Mouse (Mus musculus) common myeloid progenitor, adult 5-6 weeks (primary cell): ENCODE results near the gene Tex19.2. TPM values are rescaled to one million over a fixed set of nuclear protein-coding genes. Genes with fewer than 3 reads are reported as not detected.
A peak's percentile ranks its signal among the peaks of the same experiment; 100 is the strongest.

Experiments used
- ATAC-seq: replicated peaks from 2 replicates; pipeline ENCODE4 v1.8.0; 2016; ENCODE audit warnings: low read depth, mild to moderate bottlenecking, moderate TSS enrichment, inconsistent platforms; ENCODE audit not compliant: poor library complexity, severe bottlenecking
- total RNA-seq: library from RNA; stranded (forward); fragments of 200-1000, 187-1606 nt; gene quantifications from 2 replicates; pipeline ENCODE4 v1.2.3, GENCODE M21; 2017

The Tex19.2 gene
- not detected in 2 replicates for total RNA-seq

GRCm38 (mm10) chr11:121118577-121118976, at the start of gene Tex19.2:
Gene Tex19.2 (minus strand): TSS chr11:121118677.
- ATAC-seq, result no peak

DNA sequence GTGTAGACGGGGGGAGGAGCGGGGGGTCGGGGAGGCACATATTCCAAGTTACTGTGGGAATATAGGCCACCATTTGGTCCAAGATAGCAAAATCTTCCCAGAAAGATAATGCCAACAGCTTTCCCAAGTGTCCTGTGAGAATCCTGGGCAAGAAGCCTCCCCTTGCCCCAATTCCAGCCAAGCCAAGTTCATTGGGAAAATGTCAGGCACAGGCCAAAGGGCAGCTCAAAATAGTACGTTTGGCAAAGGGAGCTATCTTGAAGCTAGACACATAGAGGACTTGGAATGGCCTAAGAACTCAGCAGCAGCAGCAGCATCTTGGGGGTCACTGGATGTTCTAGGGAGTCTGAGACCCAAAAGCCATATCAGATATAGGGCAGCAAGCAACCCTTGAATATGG, 45.3 kb upstream of the Tex19.2 start:
- ATAC-seq, result no peak

DNA sequence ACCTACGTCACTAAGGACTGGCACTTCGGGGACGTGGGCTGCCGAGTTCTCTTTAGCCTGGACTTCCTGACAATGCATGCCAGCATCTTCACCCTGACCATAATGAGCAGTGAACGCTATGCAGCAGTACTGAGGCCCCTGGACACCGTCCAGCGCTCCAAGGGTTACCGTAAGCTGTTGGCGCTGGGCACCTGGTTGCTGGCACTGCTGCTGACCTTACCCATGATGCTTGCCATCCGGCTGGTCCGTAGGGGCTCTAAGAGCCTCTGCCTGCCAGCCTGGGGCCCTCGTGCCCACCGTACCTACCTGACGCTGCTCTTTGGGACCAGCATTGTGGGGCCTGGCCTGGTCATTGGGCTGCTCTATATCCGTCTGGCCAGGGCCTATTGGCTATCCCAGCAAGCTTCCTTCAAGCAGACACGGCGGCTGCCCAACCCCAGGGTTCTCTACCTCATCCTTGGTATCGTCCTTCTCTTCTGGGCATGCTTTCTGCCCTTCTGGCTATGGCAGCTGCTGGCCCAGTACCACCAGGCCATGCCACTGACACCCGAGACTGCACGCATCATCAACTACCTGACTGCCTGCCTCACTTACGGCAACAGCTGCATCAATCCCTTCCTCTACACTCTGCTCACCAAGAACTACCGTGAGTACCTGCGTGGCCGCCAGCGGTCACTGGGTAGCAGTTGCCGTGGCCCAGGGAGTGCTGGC, 42.3 kb upstream of the Tex19.2 start:
- ATAC-seq, result no peak

- no peak for ATAC-seq
Observed at GRCm38 (mm10) chr11:121159971-121160370, 41.5 kb upstream of the Tex19.2 start, which contains the start of gene Uts2r. Gene Uts2r (plus strand): TSS chr11:121160271.

DNA sequence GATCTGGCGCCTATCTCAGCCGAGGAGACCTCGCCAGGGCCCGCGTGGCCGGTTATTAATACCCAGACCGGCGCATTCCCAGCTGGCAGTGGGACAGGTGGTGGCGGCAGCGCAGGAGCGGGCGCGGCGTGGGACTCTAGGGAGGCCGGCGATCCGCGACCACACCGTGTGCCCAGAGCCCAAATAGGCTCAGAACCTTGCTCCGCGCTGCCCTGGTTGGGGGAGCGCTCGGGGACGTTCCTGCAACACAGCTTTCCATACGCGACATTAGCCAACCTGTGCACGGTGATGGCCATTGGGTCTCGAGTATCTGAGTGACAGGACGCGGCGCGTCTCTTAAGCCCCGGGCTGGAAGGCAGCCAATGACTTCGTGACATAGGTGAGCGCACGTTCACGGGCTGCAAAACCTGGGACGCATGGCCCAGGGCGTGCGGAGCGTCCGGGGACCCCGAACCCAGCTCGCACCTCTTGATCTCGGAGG, 38.0 kb upstream of the Tex19.2 start:
- ATAC-seq, result no peak

- no peak for ATAC-seq
Observed at GRCm38 (mm10) chr11:121154203-121154602, 35.7 kb upstream of the Tex19.2 start.

DNA sequence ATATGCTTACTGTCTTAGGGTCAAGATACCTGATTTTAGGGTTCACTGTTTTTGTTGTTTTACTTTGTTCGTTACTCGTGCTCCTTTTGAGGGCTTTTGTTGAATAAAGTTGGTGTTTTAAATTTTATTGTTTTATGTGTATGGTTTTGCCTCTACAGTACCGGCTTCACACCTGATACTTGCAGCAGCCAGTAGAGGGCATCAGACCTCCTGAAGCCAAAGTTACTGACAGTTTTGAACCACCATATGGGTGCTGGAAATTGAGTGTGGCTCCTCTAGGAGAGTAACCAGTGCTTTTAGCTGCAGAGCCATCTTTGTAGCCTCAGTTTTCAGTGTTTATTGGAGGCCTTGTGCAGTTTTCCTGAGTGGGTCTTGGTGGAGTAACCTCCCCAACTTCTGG, 29.7 kb upstream of the Tex19.2 start:
- no peak for ATAC-seq

DNA sequence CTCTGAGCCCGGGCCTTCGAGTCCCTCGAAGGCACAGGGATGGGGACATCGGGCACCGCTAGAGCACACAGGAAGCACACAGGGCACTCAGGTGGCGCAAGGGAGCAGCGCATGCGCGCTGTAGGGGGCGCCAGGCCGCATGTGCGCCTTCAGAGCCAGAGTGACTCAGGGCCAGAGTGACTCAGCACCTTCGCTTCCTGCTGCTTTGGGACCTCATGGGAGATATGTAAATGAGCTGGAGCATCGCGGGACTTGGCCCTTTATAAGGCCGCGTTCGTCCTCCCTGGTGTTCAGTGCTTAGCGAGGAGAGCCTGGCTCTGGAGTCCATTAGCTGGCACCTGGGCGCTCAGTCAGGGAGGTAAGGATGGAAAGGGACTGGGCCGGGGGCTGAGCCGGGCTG, 27.4 kb upstream of the Tex19.2 start, which contains the start of gene Tex19.1:
Tex19.1 (plus strand) TSS at position 279 of the 400 bp plus-strand sequence.
- no peak for ATAC-seq

GRCm38 (mm10) chr11:121143325-121144015, 25.0 kb upstream of the Tex19.2 start:
- no peak for ATAC-seq

- no peak for ATAC-seq
Observed at GRCm38 (mm10) chr11:121138732-121139131, 20.3 kb upstream of the Tex19.2 start.

DNA sequence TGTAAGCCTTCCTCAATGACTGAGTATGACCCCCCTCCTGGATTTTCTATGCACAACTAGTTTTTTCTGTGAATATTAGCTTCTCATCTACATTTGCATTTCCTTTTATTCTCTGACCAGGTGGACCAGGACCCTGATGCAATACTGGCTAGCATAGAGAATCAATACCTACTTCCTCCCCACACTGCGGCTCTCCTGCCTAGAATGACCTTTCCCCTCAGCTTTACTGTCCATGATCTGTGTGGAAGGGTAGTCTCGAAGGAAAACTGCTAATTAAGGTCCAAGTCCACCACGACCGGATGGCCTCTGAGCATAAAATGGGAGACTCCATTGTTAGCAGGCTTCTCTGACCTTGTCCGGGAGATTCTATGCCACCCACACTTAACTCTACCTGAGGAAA, 19.2 kb upstream of the Tex19.2 start:
- no peak for ATAC-seq

DNA sequence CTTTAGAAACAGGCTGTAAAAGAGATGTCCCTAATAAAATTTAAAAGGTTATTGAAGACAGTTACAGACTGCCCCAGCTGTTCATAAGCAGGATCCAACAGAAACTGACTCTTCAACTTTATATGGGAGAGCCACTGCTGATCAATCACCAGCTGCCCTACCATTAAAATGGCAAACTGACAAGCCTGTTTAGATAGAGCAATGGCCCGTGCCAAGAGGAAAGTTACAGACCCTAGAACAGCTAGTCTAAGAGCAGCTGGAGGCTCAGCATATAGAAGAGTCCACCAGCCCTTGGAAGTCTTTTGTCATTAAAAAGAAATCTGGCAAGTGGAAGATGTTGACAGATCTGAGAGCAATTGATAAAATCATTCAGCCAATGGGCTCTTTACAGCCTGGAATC, 16.1 kb upstream of the Tex19.2 start:
- no peak for ATAC-seq

- ATAC-seq, result no peak
Observed at GRCm38 (mm10) chr11:121129616-121130015, 11.1 kb upstream of the Tex19.2 start.

DNA sequence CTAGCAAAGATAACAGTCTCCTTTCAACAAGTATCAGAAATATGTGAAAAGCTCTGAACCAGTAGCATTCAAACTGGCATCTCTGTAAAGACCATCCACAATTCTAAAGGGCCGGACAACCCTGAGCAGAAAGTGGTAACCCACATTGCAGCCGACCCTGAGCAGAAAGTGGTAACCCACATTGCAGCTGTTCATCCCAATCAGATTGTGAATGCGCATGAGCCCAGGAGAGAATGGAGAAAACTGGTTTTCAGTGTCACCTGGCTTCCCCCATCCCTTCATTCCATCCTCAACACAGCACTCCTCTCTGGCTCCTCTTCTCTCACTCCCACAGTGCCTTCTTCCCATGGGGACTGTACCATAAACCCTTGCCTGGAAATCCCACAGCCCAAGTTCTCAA, 9.0 kb upstream of the Tex19.2 start:
- no peak for ATAC-seq

DNA sequence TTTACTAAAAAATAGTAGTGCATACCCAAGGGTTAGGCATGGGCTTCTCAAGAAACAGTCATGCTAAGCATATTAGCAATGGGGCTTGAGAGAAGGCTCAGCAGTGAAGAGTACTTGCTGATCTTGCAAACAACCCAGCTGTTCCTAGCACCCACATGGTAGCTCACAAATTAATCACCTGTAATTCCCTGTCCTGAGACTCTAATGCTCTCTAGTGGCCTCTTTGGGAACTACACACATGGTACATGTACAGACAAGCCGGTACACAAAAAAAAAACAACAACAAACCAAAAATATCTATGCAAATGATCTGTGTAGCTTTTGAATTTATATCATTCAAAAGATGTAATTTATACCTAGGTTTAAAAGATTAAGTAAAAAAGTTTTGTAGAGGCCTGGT, 7.9 kb upstream of the Tex19.2 start:
- 0 out of 2 replicates have a peak, but pooled peaks have one; percentile 45 for ATAC-seq

- no peak for ATAC-seq
Observed at GRCm38 (mm10) chr11:121125522-121126172, 7.2 kb upstream of the Tex19.2 start.

DNA sequence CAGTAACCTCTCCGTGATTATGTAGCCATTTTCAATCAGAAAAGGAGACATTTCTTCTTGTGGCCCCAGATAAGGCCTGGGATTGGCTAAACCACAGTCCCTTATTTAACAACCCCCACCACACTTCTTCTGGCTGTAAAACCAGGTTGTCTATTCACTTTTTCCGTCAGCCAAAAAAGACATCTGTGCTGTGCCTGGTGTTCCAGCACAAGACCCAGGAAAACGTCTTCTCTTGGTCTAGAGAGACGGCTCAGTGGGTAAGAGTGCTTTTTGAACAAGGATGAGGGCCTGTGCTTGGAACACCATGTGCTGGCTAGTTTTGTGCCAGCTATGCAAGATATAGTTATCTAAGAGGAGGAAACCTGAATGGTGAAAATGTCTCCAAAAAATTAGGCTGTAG, 5.0 kb upstream of the Tex19.2 start:
- no peak for ATAC-seq

GRCm38 (mm10) chr11:121122024-121122670, 3.7 kb upstream of the Tex19.2 start:
- ATAC-seq, result no peak

DNA sequence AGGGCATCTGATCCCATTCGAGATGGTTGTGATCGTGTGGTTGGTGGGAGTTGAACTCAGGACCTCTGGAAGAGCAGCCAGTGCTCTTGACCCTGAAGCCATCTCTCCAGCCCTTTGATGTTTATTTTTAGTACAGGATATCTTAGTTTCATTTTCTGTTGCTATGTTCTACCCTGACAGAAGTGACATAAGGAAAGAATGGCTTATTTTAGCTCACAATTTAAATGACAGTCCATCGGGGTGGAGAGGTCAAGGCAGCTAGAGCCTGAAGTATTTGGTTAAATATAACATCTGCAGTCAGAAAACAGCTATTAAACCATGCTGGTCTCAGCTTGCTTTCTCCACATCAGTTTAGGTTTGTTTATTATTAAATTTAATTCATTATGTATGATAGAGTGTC, 2.7 kb upstream of the Tex19.2 start:
- no peak for ATAC-seq

DNA sequence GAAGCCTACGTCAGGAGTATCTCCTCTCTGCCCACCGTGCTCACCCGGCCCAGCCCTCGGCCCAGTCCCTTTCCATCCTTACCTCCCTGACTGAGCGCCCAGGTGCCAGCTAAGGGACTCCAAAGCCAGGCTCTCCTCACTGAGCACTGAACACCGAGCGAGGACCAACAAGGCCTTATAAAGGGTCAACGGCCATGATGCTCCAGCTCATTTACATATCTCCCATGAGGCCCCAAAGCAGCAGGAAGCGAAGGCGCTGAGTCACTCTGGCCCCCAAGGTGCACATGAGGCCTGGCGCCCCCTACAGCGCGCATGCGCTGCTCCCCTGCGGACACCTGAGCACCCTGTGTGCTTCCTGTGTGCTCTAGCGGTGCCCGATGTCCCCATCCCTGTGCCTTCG, 371 bp downstream of the Tex19.2 start:
- no peak for ATAC-seq
